Mouse (Mus musculus) neural tube, embryonic 15.5 days (tissue): ENCODE data around the gene Ddt. TPM values are rescaled to one million over a fixed set of nuclear protein-coding genes. Genes with fewer than 3 reads are reported as not detected.

Experiments used
- polyA plus RNA-seq: library from polyadenylated mRNA; unstranded; fragments of >200 nt; fragmentation: Nextera tagmentation; extraction: Ambion mirVana; gene quantifications from 2 replicates; pipeline ENCODE4 v1.2.1, GENCODE M21; 2015

Gene Ddt
- polyA plus RNA-seq, 1 experiment from 2014 or later: 101 TPM

Other genes starting within 250 kb of the Ddt start
- 33.0 and 36.3 TPM in 2 replicates for gene Lrrc75b, start 213.1 kb downstream of the Ddt start, polyA plus RNA-seq
- gene Ggt1, start 211.8 kb downstream of the Ddt start, polyA plus RNA-seq: 1.3 and 2.0 TPM in 2 replicates
- gene Ggt5, start 184.1 kb downstream of the Ddt start, polyA plus RNA-seq: 2.2 and 4.8 TPM in 2 replicates
- 16.0 and 16.9 TPM in 2 replicates for gene Susd2, start 129.4 kb downstream of the Ddt start, polyA plus RNA-seq
- 32.9 and 35.8 TPM in 2 replicates for gene Cabin1, start 9.1 kb downstream of the Ddt start, polyA plus RNA-seq
- 0.29 TPM in 1 of 2 replicates, not detected in the other for gene Gm20441, start 7.5 kb upstream of the Ddt start, polyA plus RNA-seq
- 1.3 and 5.3 TPM in 2 replicates for gene Gstt3, start 8.0 kb upstream of the Ddt start, polyA plus RNA-seq
- gene Gstt1, start 25.2 kb upstream of the Ddt start, polyA plus RNA-seq: 9.6 and 13.8 TPM in 2 replicates
- not detected in 2 replicates for gene Gstt4, start 49.1 kb upstream of the Ddt start, polyA plus RNA-seq
- gene Gstt2, start 64.0 kb upstream of the Ddt start, polyA plus RNA-seq: 6.3 and 16.2 TPM in 2 replicates
- gene Mif, start 86.8 kb upstream of the Ddt start, polyA plus RNA-seq: 1,840 and 1,880 TPM in 2 replicates
- gene Derl3, start 120.0 kb upstream of the Ddt start, polyA plus RNA-seq: 1.2 and 1.9 TPM in 2 replicates
- 229 and 243 TPM in 2 replicates for gene Smarcb1, start 148.2 kb upstream of the Ddt start, polyA plus RNA-seq
- 166 and 190 TPM in 2 replicates for gene Chchd10, start 159.7 kb upstream of the Ddt start, polyA plus RNA-seq
- 18.6 and 25.4 TPM in 2 replicates for gene Mmp11, start 163.1 kb upstream of the Ddt start, polyA plus RNA-seq
- gene Gm867, start 167.3 kb upstream of the Ddt start, polyA plus RNA-seq: 2.3 TPM in 2 replicates
- gene Vpreb3, start 169.6 kb upstream of the Ddt start, polyA plus RNA-seq: 1.0 and 1.4 TPM in 2 replicates
- gene Gm5134, start 181.1 kb upstream of the Ddt start, polyA plus RNA-seq: 0.08 TPM in 1 of 2 replicates, not detected in the other